Mouse (Mus musculus) adrenal gland, postnatal 36 days (tissue): ENCODE results near the gene Dip2c. TPM values are rescaled to one million over a fixed set of nuclear protein-coding genes. Genes with fewer than 3 reads are reported as not detected.

ENCODE experiments used
- DNase-seq, 2 experiments: peaks; one replicate each; pipeline ENCODE4 v3.0.0; 2021; ENCODE audit warnings: mixed read lengths in 1 of 2
- long read RNA-seq, 2 experiments: library from polyadenylated mRNA; stranded (forward); transcript quantifications; one replicate each; pipeline ENCODE4 v2.0.0; 2021; ENCODE audit warnings: borderline sequencing depth in 2 of 2
- total RNA-seq, 2 experiments: library from RNA; stranded (reverse); gene quantifications; 2 replicates each; pipeline ENCODE4 v1.2.3; 2021

The Dip2c gene
- total RNA-seq = 10 to 100 TPM; 19.5 to 29.6 TPM
- long read RNA-seq, experiment 1, partial matches to known transcripts = 2 of 8 reads
- long read RNA-seq, experiment 1, other reads (novel, unspliced or antisense) = 6 of 8 reads
- long read RNA-seq, experiment 2, partial matches to known transcripts = 1 of 2 reads
- long read RNA-seq, experiment 2, other reads (novel, unspliced or antisense) = 1 of 2 reads

GRCm38 (mm10) chr13:9276322-9276855 is at the start of gene Dip2c:
TSS of gene Dip2c (plus strand) at chr13:9276528.
- DNase-seq = peak; percentile 92 to 95

- DNase-seq = no peak
These were observed 49.2 kb upstream of the Dip2c start for GRCm38 (mm10) chr13:9227078-9227477.

GRCm38 (mm10) chr13:9237495-9237894 is 38.8 kb upstream of the Dip2c start:
- no peak for DNase-seq

GRCm38 (mm10) chr13:9239127-9239526 is 37.2 kb upstream of the Dip2c start:
- no peak for DNase-seq

- peak; percentile 40 to 52 for DNase-seq
These were observed 36.6 kb upstream of the Dip2c start for GRCm38 (mm10) chr13:9239631-9240236.

- no peak for DNase-seq
These were observed 14.6 kb upstream of the Dip2c start for GRCm38 (mm10) chr13:9261748-9262147.

GRCm38 (mm10) chr13:9265516-9265915 is 10.8 kb upstream of the Dip2c start:
- no peak for DNase-seq

- DNase-seq = peak; percentile 64 to 79
These were observed 710 bp downstream of the Dip2c start for GRCm38 (mm10) chr13:9276856-9277620.

GRCm38 (mm10) chr13:9277621-9277960 is 1.3 kb downstream of the Dip2c start:
- peak; percentile 12 to 13 for DNase-seq

- DNase-seq = no peak
These were observed 2.3 kb downstream of the Dip2c start for GRCm38 (mm10) chr13:9278636-9279035.

- no peak for DNase-seq
These were observed 6.7 kb downstream of the Dip2c start for GRCm38 (mm10) chr13:9283050-9283449.

GRCm38 (mm10) chr13:9289916-9290315 is 13.6 kb downstream of the Dip2c start:
- no peak for DNase-seq

GRCm38 (mm10) chr13:9296285-9296684 is 20.0 kb downstream of the Dip2c start:
- peak; percentile 15 to 24 for DNase-seq

GRCm38 (mm10) chr13:9297266-9297665 is 20.9 kb downstream of the Dip2c start:
- no peak for DNase-seq

- DNase-seq = peak; percentile 32 to 45
These were observed 21.4 kb downstream of the Dip2c start for GRCm38 (mm10) chr13:9297689-9298088.

GRCm38 (mm10) chr13:9299657-9300056 is 23.3 kb downstream of the Dip2c start:
- no peak for DNase-seq

- no peak for DNase-seq
These were observed 32.5 kb downstream of the Dip2c start for GRCm38 (mm10) chr13:9308863-9309262.

- no peak for DNase-seq
These were observed 34.5 kb downstream of the Dip2c start for GRCm38 (mm10) chr13:9310806-9311205.

- no peak for DNase-seq
These were observed 36.6 kb downstream of the Dip2c start for GRCm38 (mm10) chr13:9312916-9313315.

GRCm38 (mm10) chr13:9314099-9314712 is 37.9 kb downstream of the Dip2c start:
- peak; percentile 53 to 62 for DNase-seq

- DNase-seq = no peak
These were observed 38.4 kb downstream of the Dip2c start for GRCm38 (mm10) chr13:9314713-9315112.

- DNase-seq = no peak
These were observed 43.4 kb downstream of the Dip2c start for GRCm38 (mm10) chr13:9319745-9320144.

- peak; percentile 5 to 9 for DNase-seq
These were observed 48.9 kb downstream of the Dip2c start for GRCm38 (mm10) chr13:9325262-9325661.
